Mouse (Mus musculus) lung, postnatal 4 days (tissue): ENCODE results near the gene Itpr1.

ENCODE experiments used
- DNase-seq, 2 experiments: peaks; one replicate each; pipeline ENCODE4 v3.0.0; 2021

Gene Itpr1

DNA sequence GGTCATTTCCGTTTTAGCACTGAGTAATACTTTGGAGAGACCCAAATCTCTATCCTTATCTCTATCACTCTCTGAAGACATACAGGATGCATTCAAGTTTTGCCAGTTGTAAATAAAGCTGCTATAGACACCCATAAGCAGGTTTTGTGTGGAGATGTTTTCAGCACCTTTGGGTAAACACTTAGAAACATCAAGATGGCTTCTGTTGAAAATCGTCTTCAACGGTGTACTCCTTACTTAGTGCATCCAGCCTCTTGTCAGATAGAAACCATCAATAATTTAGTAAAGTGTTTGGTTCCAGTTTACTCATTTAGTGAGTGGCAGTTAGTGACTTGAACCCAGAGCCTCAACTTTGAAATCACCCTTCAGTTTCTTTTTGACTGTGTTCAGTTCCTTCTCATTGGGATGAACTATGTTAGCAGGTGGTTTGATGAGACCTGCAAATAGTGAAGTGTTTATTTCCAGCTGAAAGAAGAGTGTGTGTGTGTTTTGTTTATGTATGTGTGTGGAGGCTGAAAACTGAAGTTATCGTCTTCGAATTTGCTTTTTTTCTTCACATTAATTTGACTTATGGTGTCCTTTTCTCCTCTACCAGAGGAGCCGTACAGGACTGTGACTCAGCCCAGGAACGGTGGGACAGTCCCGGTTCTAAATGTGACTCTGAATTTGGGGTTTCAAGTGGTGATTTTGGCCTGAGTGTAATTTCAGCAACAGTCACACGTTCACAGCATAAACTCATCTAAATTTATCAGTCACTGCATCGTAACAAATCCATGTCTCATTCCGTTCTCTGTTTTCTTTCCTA is 66.1 kb downstream of the Itpr1 start:
- no peak for DNase-seq

DNA sequence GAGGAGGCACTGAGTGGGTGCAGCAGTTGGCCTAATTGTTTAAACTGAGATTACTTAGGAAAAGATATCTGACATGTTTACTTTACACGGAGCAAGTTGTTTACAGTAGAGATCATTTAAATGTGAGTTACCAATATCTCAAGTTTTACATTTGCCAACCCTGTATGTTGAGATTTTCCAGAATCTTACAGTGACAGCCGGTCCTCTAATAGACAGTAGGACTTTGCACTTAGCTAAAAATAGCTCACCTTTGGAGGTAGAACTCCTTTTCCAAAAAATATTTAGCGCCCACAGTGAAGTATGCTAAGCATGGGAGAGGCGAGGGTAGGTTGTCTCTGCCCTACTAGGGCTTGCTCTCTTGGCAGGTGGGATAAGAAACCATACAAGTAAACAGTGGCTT is 69.2 kb downstream of the Itpr1 start:
- DNase-seq: no peak

DNA sequence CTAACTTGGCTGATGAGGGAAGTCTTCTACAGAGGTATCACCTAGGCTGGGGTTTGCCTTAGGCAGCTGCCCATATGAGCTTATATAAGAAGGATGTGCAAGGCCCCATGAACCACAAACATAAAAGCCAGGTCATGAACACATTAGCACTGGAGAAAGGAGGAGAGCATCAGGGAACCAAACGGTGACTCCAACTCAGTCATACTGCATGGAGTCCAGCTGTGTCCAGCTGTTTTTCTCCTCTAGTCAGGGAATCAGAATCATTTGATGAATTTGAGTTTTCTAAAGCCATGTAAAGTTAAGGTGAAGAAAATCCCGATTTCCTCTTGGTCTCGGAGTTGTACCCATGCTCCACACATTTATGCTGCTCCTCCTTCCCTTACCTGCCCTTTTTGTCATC is 69.7 kb downstream of the Itpr1 start:
- DNase-seq: peak in 1 of 2 experiments; percentile 12

DNA sequence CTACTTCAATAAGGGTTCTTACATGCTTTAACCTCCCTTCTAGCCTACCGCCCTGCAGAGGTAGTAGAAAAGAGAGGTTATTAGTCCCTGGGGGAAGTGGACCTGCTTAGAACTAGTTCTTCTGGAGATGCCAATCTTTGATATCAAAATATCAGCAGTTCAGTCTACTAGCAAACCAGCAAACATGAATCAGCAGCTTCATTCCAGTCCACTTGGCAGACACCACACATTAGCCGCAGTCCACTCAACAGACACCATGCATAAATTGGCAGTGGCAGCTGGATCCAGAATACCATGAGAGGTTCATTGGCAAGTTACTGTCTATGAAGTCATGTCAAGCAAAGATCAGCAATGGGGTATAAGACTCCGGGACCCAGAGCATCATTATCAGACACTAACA is 71.8 kb downstream of the Itpr1 start:
- no peak for DNase-seq

DNA sequence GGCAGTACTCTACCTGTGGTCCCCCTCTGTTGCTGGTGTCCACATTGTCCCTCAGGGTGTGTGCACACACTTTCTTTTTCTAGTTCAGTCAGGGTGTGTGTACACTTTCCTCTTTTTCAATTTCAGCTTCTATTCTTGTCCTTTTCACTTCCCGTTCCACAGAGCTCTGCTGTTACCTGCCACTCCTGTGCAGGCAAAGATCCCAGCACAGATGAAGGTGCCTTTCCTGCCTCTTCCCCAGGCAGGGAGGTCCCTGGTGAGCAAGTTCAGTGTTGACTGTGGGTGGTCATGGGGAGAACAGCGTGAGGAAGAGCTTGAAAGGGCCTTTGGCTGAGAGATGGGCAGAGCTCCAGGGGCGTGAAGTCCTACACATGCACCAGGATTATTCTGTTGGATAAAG is 76.1 kb downstream of the Itpr1 start:
- DNase-seq: no peak

DNA sequence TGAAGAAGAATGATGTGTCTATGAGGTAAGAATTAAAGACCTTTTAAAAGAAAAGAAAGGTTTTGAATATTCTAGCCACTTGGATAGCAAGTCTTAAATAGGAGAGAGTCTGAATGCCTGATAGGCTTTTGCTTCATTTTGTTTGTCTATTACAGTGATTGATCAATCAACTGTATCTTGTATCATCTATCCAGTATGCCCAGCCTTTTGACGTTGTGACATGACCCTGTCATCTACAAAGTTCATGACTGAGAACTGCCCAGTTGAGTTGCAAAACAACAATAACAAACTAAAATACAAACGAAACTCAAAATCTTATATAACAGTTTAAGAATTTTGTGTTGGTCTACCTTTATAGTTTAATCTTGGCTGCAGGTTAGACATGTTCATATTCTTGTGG is 78.1 kb downstream of the Itpr1 start:
- DNase-seq: no peak

DNA sequence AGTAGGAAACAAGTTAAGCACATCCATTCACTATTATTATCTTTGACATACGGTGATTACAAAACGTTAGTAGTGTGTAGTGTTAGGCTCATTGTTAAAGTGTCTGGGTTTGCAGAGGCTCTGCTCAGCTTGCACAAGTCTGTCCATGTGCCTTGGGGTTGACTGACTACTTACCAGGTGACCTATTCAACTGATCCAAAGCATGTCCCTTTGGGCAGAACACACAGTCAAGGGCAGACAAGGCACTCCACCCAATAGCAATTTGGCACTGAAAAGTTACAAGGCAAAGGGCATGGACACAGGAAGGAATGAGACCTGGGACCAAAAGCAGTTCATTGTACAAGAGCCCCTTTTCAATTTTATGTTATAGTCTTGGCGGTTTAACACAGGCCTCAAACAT is 78.7 kb downstream of the Itpr1 start:
- no peak for DNase-seq

DNA sequence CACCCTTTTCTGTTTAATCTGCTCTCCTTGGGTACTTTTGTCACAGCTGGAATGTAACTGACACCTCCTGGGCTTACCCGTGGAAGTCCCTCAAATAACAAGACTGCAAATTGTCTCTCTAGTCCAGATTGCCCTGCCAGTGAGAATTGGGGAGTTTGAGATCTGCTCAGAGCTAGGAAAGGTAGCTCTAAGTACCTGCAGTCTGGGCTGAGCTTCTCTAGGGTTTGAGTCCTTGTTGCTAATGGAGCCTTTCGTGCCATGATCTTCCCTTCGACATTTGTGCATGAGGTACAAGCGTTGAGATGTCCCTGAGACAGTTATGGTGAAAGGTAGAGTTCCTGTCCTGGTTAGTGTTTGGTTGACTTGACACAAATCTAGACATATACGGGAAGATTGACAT is 89.0 kb downstream of the Itpr1 start:
- no peak for DNase-seq

DNA sequence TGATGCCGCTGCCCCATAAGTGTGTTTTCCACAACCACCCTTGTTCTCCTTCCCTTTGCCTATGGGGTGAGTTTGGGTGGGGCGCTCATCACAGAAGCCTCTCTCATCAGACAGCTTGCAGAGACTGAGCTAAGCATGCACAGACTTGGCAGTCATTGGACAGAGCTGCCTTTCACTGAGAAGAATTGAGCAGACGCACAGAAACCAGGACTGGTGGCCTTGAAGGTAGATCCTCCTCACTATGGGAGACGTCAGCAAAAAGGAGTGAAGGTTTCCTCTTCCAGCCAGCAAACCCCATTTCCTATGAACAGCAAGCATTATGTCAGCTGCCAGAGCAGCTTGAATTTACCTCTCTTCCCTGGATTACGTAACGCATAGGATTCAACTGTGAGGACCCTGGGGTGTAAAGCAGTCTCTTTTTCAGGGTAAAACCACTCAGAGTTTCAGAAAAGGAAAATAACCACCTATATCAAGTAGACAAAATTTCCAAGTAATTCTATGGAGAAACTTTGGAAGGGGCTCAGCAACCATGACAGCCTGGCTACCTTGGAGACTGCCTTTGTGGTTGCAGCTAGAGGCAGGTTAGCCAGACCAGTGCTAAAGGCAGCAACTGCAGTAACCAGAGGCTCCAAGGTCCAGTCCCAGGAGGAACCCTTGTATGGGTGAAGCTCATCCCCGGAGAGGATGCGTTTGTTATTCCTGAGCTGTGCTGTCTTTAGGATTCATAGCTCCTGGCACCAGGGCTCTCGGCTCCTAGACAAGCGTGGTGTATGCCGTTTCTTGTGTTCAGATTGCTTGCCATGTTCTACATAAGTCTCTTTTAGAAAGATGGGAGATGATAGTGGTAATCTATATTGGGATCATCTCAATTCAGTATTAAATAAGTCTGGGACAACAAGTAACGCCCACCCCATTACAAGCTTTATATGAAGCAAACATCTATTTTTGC is 91.0 kb downstream of the Itpr1 start:
- no peak for DNase-seq

DNA sequence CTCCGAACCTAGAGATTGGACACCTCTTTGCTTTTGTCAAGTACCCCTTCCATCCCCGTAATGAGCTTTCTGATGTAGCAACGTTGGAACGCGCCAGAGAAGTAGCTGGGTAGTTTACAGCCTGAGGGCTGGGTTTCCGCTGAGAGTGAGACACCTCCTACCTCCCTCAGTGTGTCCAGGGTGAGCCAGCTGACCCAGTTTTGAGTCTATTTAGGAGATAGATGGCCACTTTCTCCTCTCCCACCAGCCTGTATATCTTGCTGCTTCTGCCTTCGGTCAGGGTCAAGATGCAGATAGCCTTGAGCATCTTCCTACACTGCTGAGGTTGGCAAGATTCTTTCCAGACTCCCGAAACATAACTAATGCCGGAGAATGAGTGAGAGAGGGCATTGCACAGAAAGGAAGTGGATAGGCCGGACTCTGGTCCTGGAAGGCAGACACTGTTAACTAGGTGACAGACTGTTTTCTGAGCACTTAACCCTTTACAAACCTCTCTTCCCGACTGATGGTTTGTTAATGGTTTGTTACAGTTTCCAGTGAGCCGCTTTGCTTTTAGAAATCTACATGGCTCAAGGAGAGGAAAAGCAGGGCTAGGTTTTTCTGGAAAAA is 92.4 kb downstream of the Itpr1 start:
- DNase-seq: peak in 1 of 2 experiments; percentile 11

DNA sequence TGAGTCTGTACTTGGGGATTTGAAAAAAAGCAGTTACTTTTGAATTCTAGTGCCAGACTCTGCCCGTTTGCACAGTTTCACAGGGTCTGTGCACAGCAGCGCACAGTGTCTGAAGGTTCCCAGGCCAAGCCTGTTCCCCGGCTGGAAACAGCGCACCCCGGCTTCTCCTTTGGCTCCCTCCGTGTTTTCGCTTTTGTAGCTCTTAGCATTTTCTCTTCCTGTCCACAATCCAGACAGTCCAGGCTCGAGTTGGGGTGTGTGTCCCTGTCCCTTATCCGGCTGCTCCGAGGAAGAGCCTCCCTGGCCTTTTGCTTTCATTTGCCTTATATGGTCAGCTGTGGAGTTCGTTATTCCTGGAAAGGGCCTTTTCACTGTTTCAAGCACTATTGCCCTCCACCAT is 93.3 kb downstream of the Itpr1 start:
- DNase-seq: peak; percentile 58 to 71

DNA sequence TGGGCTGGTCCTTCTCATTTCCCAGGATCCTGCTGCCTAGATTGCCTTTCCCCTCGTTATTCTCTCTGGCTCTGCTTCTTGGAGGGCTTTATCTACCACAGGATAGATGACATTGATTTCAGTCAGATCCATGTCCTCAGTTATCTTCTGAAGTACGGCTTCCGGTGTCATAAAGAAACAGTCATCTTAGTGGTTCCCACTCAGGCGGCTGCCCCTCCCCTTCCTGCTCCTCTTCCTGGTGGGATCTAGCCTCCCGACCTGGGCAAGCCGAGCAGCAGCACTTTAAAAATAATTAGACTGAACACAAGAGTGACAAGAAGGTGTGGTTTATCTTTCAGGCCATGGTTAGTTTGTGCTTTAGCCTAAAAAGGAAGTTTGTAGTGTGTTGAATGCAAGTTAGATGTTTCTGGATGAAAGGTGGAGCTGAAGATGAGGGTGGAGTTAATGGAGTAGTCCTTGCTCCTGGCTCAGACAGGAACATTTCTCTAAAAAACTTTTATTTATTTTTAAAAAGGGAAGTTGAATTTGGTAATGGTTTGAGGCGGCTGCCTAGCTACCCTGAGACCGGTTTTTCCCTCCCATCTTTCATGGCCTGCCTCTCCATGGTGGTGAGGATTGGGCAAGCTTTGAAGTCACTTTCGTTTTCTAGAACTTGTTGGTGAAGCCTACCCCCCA is 94.2 kb downstream of the Itpr1 start:
- DNase-seq: peak; percentile 35 to 43

DNA sequence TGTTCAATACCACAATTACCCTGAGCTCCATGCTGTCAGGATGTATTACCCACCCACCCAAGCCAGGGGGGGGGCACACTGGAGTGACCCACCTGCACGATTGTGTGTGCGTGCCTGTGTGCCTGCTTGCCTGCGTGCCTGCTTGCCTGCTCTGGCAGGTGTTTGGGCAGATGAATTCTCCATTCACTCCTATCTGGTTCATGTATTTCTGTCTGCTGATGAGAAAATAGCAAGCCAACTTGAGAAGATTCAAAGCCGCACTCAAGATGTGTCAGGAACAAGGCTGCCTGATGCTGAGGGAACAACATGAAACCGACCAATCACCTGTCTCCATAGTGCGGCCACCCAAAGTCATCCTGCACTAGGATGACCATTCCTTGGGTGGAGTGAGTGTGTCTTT is 94.9 kb downstream of the Itpr1 start:
- no peak for DNase-seq

DNA sequence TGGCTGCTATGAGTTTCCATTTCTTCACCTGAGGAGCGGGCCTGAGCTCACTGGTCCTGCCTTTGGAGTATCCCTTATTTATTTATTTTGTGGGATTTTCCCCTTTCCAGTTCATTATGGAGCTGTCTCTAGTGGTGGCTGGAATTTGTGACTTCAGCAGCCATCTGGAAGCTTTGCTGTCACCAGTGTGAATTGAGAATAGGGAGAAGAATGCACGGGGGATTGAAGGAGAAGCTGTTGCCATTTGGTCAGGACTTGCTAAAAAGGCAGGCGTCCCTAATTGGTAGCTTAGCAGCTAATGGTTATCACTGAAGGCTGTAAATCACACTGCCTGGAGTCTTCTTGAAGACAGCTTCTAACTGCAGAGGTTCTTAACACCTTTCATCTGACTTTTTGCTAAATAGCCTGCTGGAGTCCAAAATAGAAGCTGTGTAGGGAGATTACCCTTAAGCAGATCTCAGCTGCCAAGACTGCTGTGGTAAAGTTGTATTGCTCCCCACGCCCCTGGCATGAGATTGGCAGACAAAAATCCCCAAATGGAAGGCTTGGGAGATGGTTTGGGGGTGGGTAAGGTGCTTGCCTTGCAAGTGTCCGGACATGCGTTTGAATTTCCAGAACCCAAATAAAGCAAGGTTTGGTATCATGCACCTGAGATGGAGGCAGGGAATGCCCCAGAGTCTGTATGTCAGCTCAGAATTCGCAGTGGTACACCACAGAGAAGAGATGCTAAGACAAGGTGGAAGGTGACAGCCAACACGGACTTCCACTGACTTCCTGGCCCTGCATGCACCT is 96.7 kb downstream of the Itpr1 start:
- no peak for DNase-seq

DNA sequence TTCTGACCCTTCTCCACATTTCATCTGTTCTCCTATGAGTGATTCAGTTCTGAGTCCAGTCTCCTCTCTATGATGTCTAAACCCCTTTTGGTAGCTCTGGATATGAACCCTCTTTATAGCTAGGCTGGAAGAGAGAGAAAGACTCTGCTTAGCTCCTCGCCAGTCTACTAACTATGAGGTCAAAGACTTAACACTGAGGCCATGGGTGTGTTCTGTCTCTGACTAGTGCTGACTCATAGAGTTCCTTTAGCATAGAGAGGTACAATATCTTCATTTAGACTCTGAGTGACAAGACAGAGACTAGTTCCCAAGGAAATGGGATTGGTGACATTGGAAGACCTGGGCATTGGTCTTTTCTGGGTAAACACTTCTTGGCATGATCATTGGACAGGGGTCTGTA is 100.2 kb downstream of the Itpr1 start:
- no peak for DNase-seq

DNA sequence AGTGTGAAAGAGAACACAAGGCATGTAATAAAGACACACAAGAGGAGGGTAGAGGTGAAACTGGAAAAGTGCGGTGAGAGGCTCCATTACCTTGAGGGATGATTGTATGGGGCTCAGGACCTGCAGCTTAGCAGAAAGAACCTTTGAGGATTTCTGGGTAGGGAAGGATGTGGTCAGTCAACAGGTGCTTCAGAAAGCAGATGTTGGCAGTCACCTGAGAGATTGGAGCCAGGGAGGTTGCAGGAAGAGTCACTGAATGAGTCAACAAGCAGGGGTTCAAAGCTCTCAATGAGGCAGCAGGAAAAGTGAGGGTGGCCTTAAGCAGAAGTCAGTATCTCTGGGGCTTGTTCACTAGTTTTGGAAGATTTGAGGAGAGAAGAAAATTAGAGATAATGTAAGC is 101.1 kb downstream of the Itpr1 start:
- no peak for DNase-seq

DNA sequence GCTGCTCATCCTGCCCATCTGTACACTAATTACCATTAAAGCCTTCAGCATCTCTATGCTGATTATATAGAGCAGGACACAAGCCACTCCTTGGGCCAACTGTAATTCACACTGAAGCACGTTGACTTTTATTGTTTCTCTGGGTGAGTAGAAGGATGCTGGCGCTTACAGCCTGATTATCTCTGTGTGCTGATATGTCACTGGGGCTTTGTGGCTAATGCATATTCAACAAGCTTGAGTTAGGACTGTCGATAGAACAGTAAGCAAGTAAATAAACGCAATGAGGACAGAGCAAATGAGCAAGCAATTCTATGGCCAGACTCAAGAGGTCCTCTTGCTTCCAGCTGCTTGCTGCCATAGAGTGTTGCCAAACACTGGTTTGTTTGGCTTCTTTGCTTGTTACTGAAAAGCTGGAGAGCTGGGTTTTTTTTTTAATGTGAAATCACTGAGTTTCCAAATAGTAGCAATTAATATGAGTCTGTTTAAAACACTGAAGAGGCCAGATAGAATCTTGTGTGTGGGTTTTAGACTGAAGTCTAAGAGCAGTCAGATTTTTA is 103.5 kb downstream of the Itpr1 start:
- peak; percentile 14 to 28 for DNase-seq

DNA sequence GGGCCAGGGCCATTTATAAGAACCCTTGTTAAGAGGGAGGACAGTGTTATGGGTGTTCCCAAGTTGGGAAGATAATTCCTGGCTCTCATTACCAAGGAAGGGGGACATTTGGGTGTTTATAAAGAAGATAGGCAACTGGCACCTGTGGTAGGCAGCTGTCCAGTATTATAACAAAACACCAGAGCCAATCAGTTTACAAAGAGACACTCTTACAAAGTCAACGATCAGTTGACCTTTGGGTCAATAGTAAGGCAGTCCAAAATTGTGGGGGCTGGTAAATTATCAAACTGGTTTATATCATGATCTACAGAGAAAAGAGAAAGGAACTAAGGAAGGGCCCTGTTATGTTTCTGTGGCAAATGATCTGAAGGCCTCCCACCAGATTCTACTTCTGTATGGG is 104.1 kb downstream of the Itpr1 start:
- DNase-seq: no peak

DNA sequence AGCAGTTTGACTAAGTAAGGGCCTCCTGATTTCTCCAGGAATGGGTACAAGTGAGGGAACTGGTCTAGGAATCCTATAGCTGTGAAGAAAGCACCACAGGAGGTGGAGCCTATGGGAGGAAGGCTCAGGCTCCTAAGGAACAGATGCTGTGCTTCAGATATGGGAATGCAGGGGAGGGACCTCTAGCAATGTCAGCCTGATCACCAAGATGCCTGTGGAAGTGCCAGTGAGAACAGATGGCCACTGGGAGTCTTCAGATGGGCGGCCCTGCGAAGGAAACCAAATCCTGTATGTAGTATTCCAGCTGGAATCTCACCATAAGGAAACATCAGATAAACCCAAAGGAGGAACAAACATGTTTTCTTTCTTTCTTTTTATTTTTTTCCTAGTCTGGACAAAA is 108.8 kb downstream of the Itpr1 start:
- no peak for DNase-seq

DNA sequence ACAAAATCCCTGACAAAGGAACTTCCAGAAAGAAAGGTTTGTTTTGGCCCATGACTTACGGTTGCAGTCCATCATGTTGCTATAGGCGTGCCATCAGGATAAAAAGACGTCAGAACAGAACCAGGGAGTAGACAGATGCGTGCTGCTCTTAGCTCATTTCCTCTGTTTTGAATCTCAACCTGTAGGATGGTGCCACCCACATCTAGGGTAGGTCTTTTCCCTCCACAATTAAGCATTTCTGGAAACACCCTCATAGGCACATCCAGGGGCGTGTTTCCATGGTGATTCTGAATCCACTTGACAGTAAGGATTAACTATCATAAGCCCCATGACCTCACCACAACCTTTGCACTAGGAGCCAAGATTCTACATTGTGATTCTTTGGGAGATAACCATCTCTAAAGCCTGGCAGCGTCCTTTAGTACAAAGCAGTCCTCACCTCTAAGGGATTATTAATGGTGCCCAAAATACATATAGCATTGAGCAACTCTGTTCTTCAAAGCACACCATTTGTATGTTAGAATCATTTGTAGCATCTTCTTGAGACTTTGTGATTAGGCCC is 111.6 kb downstream of the Itpr1 start:
- no peak for DNase-seq

DNA sequence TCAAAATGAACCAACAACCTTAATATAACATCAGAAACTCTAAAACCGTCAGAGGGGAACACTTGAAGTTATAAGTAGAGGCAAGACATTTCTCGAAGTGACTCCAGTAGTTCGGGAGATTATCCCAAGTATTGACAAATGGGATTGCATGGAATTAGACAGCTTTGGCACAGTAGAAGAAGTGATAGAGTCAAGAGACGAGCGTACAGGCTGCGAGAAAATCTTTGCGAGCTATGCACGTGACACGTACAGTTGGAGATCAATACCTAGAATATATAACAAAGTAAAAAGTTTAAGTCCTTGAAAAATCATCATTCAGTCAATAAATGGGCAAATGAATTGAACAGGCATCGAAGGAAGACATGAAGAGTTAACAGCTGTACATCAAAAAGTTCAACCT is 112.5 kb downstream of the Itpr1 start:
- no peak for DNase-seq
